Comparison of ENCODE assay signal across 8 mouse cellular contexts in the genomic region with DNA sequence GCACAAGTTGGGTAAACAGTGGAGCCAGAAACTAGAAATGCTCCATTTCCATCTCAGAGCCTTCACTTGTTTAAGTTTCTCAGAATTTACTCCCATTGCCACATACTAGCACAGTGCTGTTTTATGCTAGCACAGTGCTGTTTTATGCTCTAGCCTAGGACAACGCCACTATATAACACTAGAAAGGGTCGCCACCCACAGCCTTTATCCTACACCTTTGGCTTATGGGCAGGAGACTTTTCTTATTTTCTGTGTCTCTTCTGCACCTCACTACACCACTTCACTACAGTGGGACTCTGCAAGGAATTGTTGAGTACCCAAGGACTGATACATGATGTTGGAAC. TPM values are rescaled to one million over a fixed set of nuclear protein-coding genes. Genes with fewer than 3 reads are reported as not detected.
DNase-seq lines count a peak whose midpoint lies in the region; ATAC-seq and TF ChIP-seq lines count a peak whose summit lies in the region.

No protein-coding gene starts in this region.

- H3K36me3 ChIP-seq in heart, embryonic 10.5 days = peaks cover 28% of the 10 kb centered on the region
- H3K36me3 ChIP-seq in ES-Bruce4 (ENCODE audit: control insufficient read depth, insufficient read depth, low read length, poor library complexity, severe bottlenecking) = peaks cover 32% of the 10 kb centered on the region
- H3K36me3 ChIP-seq in forebrain, embryonic 15.5 days = peaks cover 25% of the 10 kb centered on the region
- H3K36me3 ChIP-seq in liver, postnatal 0 days (replicated peaks; ENCODE audit: insufficient read depth, low read length) = peaks cover 26% of the 10 kb centered on the region

- no peak for TF ChIP-seq EP300 in ES-Bruce4 (IDR thresholded peaks at IDR 0.05; ENCODE audit: insufficient read depth, low read depth, low read length)
- no peak for TF ChIP-seq EP300 in liver, postnatal 0 days (IDR thresholded peaks at IDR 0.05; ENCODE audit: low read depth)

- peak overlapping the region; percentile 73 for H3K4me3 ChIP-seq in heart, embryonic 10.5 days
- H3K4me3 ChIP-seq in ES-Bruce4 (ENCODE audit: low read depth, low read length) = no peak overlapping the region
- H3K4me3 ChIP-seq in forebrain, embryonic 15.5 days = peak overlapping the region; percentile 69
- H3K4me3 ChIP-seq in liver, postnatal 0 days (ENCODE audit: low read depth, low read length) = peak overlapping the region; percentile 74

- no peak; the same call in 1 of the 2 replicates for ATAC-seq in forebrain, embryonic 15.5 days (replicated peaks)
- no peak; the same call in 1 of the 2 replicates for ATAC-seq in liver, postnatal 0 days

- no peak for DNase-seq in heart, embryonic 10.5 days (ENCODE audit: low spot score)
- no peak for DNase-seq in heart, postnatal 10 days
- no peak for DNase-seq in liver, postnatal 0 days
- no peak for DNase-seq in adrenal gland, postnatal 4 days (ENCODE audit: low spot score in 2 of 2)
- DNase-seq in cerebellum, postnatal 36 days = no peak
- DNase-seq in thymus, postnatal 0 days (ENCODE audit: low spot score) = no peak

- intact Hi-C loops in heart, postnatal 10 days (cut with DNase I) = loop anchor here (2.0 kb wide), 2 partner anchors 74 to 106 kb away; no protein-coding TSS in a partner anchor

- H3K27me3 ChIP-seq in heart, embryonic 10.5 days (ENCODE audit: insufficient read depth, poor library complexity, severe bottlenecking) = no peaks in the 10 kb centered on the region
- H3K27me3 ChIP-seq in ES-Bruce4 (ENCODE audit: control insufficient read depth, insufficient read depth, low read length, poor library complexity, severe bottlenecking) = no peaks in the 10 kb centered on the region
- H3K27me3 ChIP-seq in forebrain, embryonic 15.5 days = no peaks in the 10 kb centered on the region
- no peaks in the 10 kb centered on the region for H3K27me3 ChIP-seq in liver, postnatal 0 days (ENCODE audit: insufficient read depth, low read length)

- peak overlapping the region; percentile 89 for H3K27ac ChIP-seq in heart, embryonic 10.5 days
- peak overlapping the region; percentile 85 for H3K27ac ChIP-seq in ES-Bruce4 (ENCODE audit: insufficient read depth, low read length)
- H3K27ac ChIP-seq in forebrain, embryonic 15.5 days (replicated peaks) = 0 out of 2 replicates have a peak overlapping the region, but pooled peaks have one; percentile 85
- H3K27ac ChIP-seq in liver, postnatal 0 days (ENCODE audit: low read depth) = peak overlapping the region; percentile 59; the same call in 1 of the 2 replicates

- TF ChIP-seq POLR2A in ES-Bruce4 (IDR thresholded peaks at IDR 0.05; ENCODE audit: insufficient read depth, low read length) = no peak

- WGBS in heart, embryonic 10.5 days = 72% methylated on average over 2 of the region's 2 CpGs
- 71% methylated on average over 2 of the region's 2 CpGs for WGBS in forebrain, embryonic 15.5 days
- 66% methylated on average over 2 of the region's 2 CpGs for WGBS in liver, postnatal 0 days (ENCODE audit: insufficient replicate concordance)

- H3K9me3 ChIP-seq in heart, embryonic 10.5 days = no peaks in the 10 kb centered on the region
- H3K9me3 ChIP-seq in ES-Bruce4 (replicated peaks; ENCODE audit: control insufficient read depth, insufficient read depth, low read length, poor library complexity, severe bottlenecking) = no peaks in the 10 kb centered on the region
- H3K9me3 ChIP-seq in forebrain, embryonic 15.5 days = no peaks in the 10 kb centered on the region
- no peaks in the 10 kb centered on the region for H3K9me3 ChIP-seq in liver, postnatal 0 days (ENCODE audit: low read length)

- no peaks in the 10 kb centered on the region for H3K4me1 ChIP-seq in heart, embryonic 10.5 days
- H3K4me1 ChIP-seq in ES-Bruce4 (ENCODE audit: control insufficient read depth, insufficient read depth, low read length) = peaks cover 2% of the 10 kb centered on the region
- peaks cover 12% of the 10 kb centered on the region for H3K4me1 ChIP-seq in forebrain, embryonic 15.5 days
- H3K4me1 ChIP-seq in liver, postnatal 0 days (ENCODE audit: insufficient read depth) = peaks cover 15% of the 10 kb centered on the region

- no peak for TF ChIP-seq CTCF in ES-Bruce4 (IDR thresholded peaks at IDR 0.05; ENCODE audit: low read depth, low read length)
- no peak for TF ChIP-seq CTCF in liver, postnatal 0 days (IDR thresholded peaks at IDR 0.05; ENCODE audit: low read depth)

- H3K4me2 ChIP-seq in forebrain, embryonic 15.5 days (replicated peaks) = peak overlapping the region; percentile 43; the same call in 1 of the 2 replicates
- H3K4me2 ChIP-seq in liver, postnatal 0 days (ENCODE audit: low read depth, low read length) = peak overlapping the region; percentile 69

- H3K9ac ChIP-seq in ES-Bruce4 (ENCODE audit: low read depth, poor library complexity, severe bottlenecking) = peak overlapping the region; percentile 88
- no peak overlapping the region for H3K9ac ChIP-seq in forebrain, embryonic 15.5 days (replicated peaks)
- H3K9ac ChIP-seq in liver, postnatal 0 days (replicated peaks) = no peak overlapping the region

RNA-seq across cellular contexts. Expression of a gene that starts 0.7 kb away (rescaled TPM):
- polyA plus RNA-seq in heart, embryonic 10.5 days (2016; fragmentation: Nextera tagmentation; extraction: Ambion mirVana) = 130 and 184 TPM in 2 replicates
- total RNA-seq in heart, postnatal 10 days (2021) = 10 to 100 TPM; 58.6 to 69.7 TPM
- polyA plus RNA-seq in ES-Bruce4 (2011; ENCODE audit: insufficient read depth, insufficient read length, low read depth, missing spikeins) = 167 and 196 TPM in 2 replicates
- 114 and 122 TPM in 2 replicates for polyA plus RNA-seq in forebrain, embryonic 15.5 days (2015; fragmentation: Nextera tagmentation; extraction: Ambion mirVana)
- polyA plus RNA-seq in liver, postnatal 0 days (2015; fragmentation: Nextera tagmentation; extraction: Ambion mirVana) = 63.6 and 64.1 TPM in 2 replicates
- 100 to 1,000 TPM in 1 of 2 experiments, 10 to 100 TPM in 1; 85.7 to 101 TPM for total RNA-seq in adrenal gland, postnatal 4 days (2021)
- polyA plus RNA-seq in thymus, postnatal 0 days (2015; fragmentation: Nextera tagmentation; extraction: Ambion mirVana) = 136 and 137 TPM in 2 replicates

RNA-seq across cellular contexts. Expression of a gene that starts 10.8 kb away (rescaled TPM):
- 45.8 and 51.2 TPM in 2 replicates for polyA plus RNA-seq in heart, embryonic 10.5 days (2016; fragmentation: Nextera tagmentation; extraction: Ambion mirVana)
- 10 to 100 TPM; 26.8 to 28.2 TPM for total RNA-seq in heart, postnatal 10 days (2021)
- 6.7 and 7.2 TPM in 2 replicates for polyA plus RNA-seq in ES-Bruce4 (2011; ENCODE audit: insufficient read depth, insufficient read length, low read depth, missing spikeins)
- polyA plus RNA-seq in forebrain, embryonic 15.5 days (2015; fragmentation: Nextera tagmentation; extraction: Ambion mirVana) = 56.0 and 63.6 TPM in 2 replicates
- polyA plus RNA-seq in liver, postnatal 0 days (2015; fragmentation: Nextera tagmentation; extraction: Ambion mirVana) = 192 and 213 TPM in 2 replicates
- 10 to 100 TPM; 53.0 to 73.7 TPM for total RNA-seq in adrenal gland, postnatal 4 days (2021)
- 112 and 116 TPM in 2 replicates for polyA plus RNA-seq in thymus, postnatal 0 days (2015; fragmentation: Nextera tagmentation; extraction: Ambion mirVana)

RNA-seq across cellular contexts. Expression of a gene that starts 19.7 kb away (rescaled TPM):
- polyA plus RNA-seq in heart, embryonic 10.5 days (2016; fragmentation: Nextera tagmentation; extraction: Ambion mirVana) = 0.39 and 0.60 TPM in 2 replicates
- not detected for total RNA-seq in heart, postnatal 10 days (2021)
- 1.1 and 1.7 TPM in 2 replicates for polyA plus RNA-seq in ES-Bruce4 (2011; ENCODE audit: insufficient read depth, insufficient read length, low read depth, missing spikeins)
- polyA plus RNA-seq in forebrain, embryonic 15.5 days (2015; fragmentation: Nextera tagmentation; extraction: Ambion mirVana) = 0.19 and 0.27 TPM in 2 replicates
- 0.11 and 0.14 TPM in 2 replicates for polyA plus RNA-seq in liver, postnatal 0 days (2015; fragmentation: Nextera tagmentation; extraction: Ambion mirVana)
- under 1 TPM in 1 of 2 experiments, not detected in 1; 0.22 TPM for total RNA-seq in adrenal gland, postnatal 4 days (2021)
- polyA plus RNA-seq in thymus, postnatal 0 days (2015; fragmentation: Nextera tagmentation; extraction: Ambion mirVana) = 118 and 120 TPM in 2 replicates

RNA-seq across cellular contexts. Expression of a gene that starts 31.2 kb away (rescaled TPM):
- 63.2 and 68.4 TPM in 2 replicates for polyA plus RNA-seq in heart, embryonic 10.5 days (2016; fragmentation: Nextera tagmentation; extraction: Ambion mirVana)
- 10 to 100 TPM; 23.9 to 25.8 TPM for total RNA-seq in heart, postnatal 10 days (2021)
- polyA plus RNA-seq in ES-Bruce4 (2011; ENCODE audit: insufficient read depth, insufficient read length, low read depth, missing spikeins) = 31.2 and 37.2 TPM in 2 replicates
- polyA plus RNA-seq in forebrain, embryonic 15.5 days (2015; fragmentation: Nextera tagmentation; extraction: Ambion mirVana) = 66.4 and 69.1 TPM in 2 replicates
- polyA plus RNA-seq in liver, postnatal 0 days (2015; fragmentation: Nextera tagmentation; extraction: Ambion mirVana) = 23.0 and 24.1 TPM in 2 replicates
- 10 to 100 TPM; 61.5 to 63.3 TPM for total RNA-seq in adrenal gland, postnatal 4 days (2021)
- polyA plus RNA-seq in thymus, postnatal 0 days (2015; fragmentation: Nextera tagmentation; extraction: Ambion mirVana) = 55.1 and 58.0 TPM in 2 replicates

RNA-seq across cellular contexts. Expression of a gene that starts 54.2 kb away (rescaled TPM):
- 0.83 and 2.3 TPM in 2 replicates for polyA plus RNA-seq in heart, embryonic 10.5 days (2016; fragmentation: Nextera tagmentation; extraction: Ambion mirVana)
- total RNA-seq in heart, postnatal 10 days (2021) = under 1 TPM; 0.32 to 0.93 TPM
- polyA plus RNA-seq in ES-Bruce4 (2011; ENCODE audit: insufficient read depth, insufficient read length, low read depth, missing spikeins) = 3.9 and 4.1 TPM in 2 replicates
- polyA plus RNA-seq in forebrain, embryonic 15.5 days (2015; fragmentation: Nextera tagmentation; extraction: Ambion mirVana) = 0.89 and 0.95 TPM in 2 replicates
- polyA plus RNA-seq in liver, postnatal 0 days (2015; fragmentation: Nextera tagmentation; extraction: Ambion mirVana) = 707 and 780 TPM in 2 replicates
- total RNA-seq in adrenal gland, postnatal 4 days (2021) = 10 to 100 TPM in 1 of 2 experiments, 1 to 10 TPM in 1; 1.8 to 15.4 TPM
- polyA plus RNA-seq in thymus, postnatal 0 days (2015; fragmentation: Nextera tagmentation; extraction: Ambion mirVana) = 2.9 and 3.0 TPM in 2 replicates

Comparison
In these comparisons a context has a peak if more than half of its experiments do, and no peak if none do; other contexts are left out.
1. RNA of a gene that starts 19.7 kb away (polyA plus RNA-seq): 118 to 120 TPM in thymus, postnatal 0 days; 1.1 to 1.7 TPM in ES-Bruce4, 0.39 to 0.60 TPM in heart, embryonic 10.5 days, 0.19 to 0.27 TPM in forebrain, embryonic 15.5 days and 0.11 to 0.14 TPM in liver, postnatal 0 days; every median in the first group is over 10 times any median in the second.
2. Peak in every context shown above with its lines, with median percentiles within 50 percentile points of each other: H3K27ac ChIP-seq.